In genomic region chr9:14824840-14825239, GRCm38 (mm10) we compare ENCODE assay signal across 26 mouse cellular contexts. TPM values are rescaled to one million over a fixed set of nuclear protein-coding genes. Genes with fewer than 3 reads are reported as not detected.
DNase-seq lines count a peak whose midpoint lies in the region; ATAC-seq and TF ChIP-seq lines count a peak whose summit lies in the region.
"Had no signal": no experiment of that assay in that cellular context is flagged by ENCODE, and none has a peak within 500 bp of the region (broad histone marks: within the 10 kb centered on the region; RNA-seq: fewer than 3 reads in every experiment).

No protein-coding gene starts in this region.

- no peak overlapping the region for H3K4me3 ChIP-seq in heart, adult 2 months
- H3K4me3 ChIP-seq in heart, embryonic 12.5 days: no peak overlapping the region
- H3K4me3 ChIP-seq in liver, postnatal 0 days (ENCODE audit: low read depth, low read length): no peak overlapping the region
- no peak overlapping the region for H3K4me3 ChIP-seq in liver, embryonic 11.5 days (ENCODE audit: low read depth, low read length)
- H3K4me3 ChIP-seq: forebrain, embryonic 13.5 days; heart, embryonic 10.5 days; hindbrain, embryonic 13.5 days; layer of hippocampus, adult 2 months; limb, embryonic 15.5 days had no signal

- no peak for TF ChIP-seq POLR2A in heart, adult 2 months (IDR thresholded peaks at IDR 0.05; ENCODE audit: insufficient read depth, low read depth, low read length)

- no peaks in the 10 kb centered on the region for H3K36me3 ChIP-seq in heart, adult 2 months (ENCODE audit: control insufficient read depth, insufficient read depth, low read length)
- H3K36me3 ChIP-seq in heart, embryonic 12.5 days: peaks cover 57% of the 10 kb centered on the region
- peaks cover 42% of the 10 kb centered on the region for H3K36me3 ChIP-seq in liver, postnatal 0 days (replicated peaks; ENCODE audit: insufficient read depth, low read length)
- peaks cover 32% of the 10 kb centered on the region for H3K36me3 ChIP-seq in liver, embryonic 11.5 days (ENCODE audit: control insufficient read depth, insufficient read depth, low read length)

- H3K27ac ChIP-seq in heart, adult 2 months: no peak overlapping the region
- H3K27ac ChIP-seq in heart, embryonic 12.5 days (ENCODE audit: poor library complexity, severe bottlenecking): no peak overlapping the region
- no peak overlapping the region for H3K27ac ChIP-seq in liver, postnatal 0 days (ENCODE audit: low read depth)
- no peak overlapping the region for H3K27ac ChIP-seq in liver, embryonic 11.5 days (ENCODE audit: low read depth, low read length)
- H3K27ac ChIP-seq: forebrain, embryonic 13.5 days; heart, embryonic 10.5 days; hindbrain, embryonic 13.5 days; layer of hippocampus, adult 2 months; limb, embryonic 15.5 days had no signal

- no peaks in the 10 kb centered on the region for H3K79me2 ChIP-seq in heart, adult 2 months (replicated peaks; ENCODE audit: control insufficient read depth, insufficient read depth, low read length)

- H3K4me1 ChIP-seq in heart, adult 2 months (ENCODE audit: control insufficient read depth, insufficient read depth, low read length): no peaks in the 10 kb centered on the region
- H3K4me1 ChIP-seq in heart, embryonic 12.5 days (replicated peaks): no peaks in the 10 kb centered on the region
- H3K4me1 ChIP-seq in liver, postnatal 0 days (ENCODE audit: insufficient read depth): no peaks in the 10 kb centered on the region
- no peaks in the 10 kb centered on the region for H3K4me1 ChIP-seq in liver, embryonic 11.5 days (replicated peaks; ENCODE audit: control insufficient read depth, insufficient read depth, low read length)
- H3K4me1 ChIP-seq: forebrain, embryonic 13.5 days; heart, embryonic 10.5 days; hindbrain, embryonic 13.5 days; limb, embryonic 15.5 days had no signal

- intact Hi-C loops in heart, adult 2 months (cut with DNase I): loop anchor here (5.0 kb wide), 1 partner anchor 192 kb away; no protein-coding TSS in a partner anchor

- DNase-seq in heart, adult 2 months: no peak
- DNase-seq in liver, postnatal 0 days: no peak
- no peak for DNase-seq in liver, embryonic 11.5 days (ENCODE audit: low spot score)
- DNase-seq in thymus, postnatal 14 days: peak; percentile 15
- DNase-seq in thymus, postnatal 10 days (ENCODE audit: low spot score in 2 of 2): no peak
- DNase-seq in cerebellum, adult 11 months: no peak
- DNase-seq: adrenal gland, adult 2 months; B cell, adult 2 months; cerebellum, adult 9-11 months; heart, postnatal 10 days; kidney, adult 2 months; kidney, postnatal 14 days; layer of hippocampus, postnatal 36 days; lung, postnatal 10 days; right cerebral cortex, postnatal 25 days had no signal

- no peak for TF ChIP-seq EP300 in heart, adult 2 months (IDR thresholded peaks at IDR 0.05; ENCODE audit: insufficient read depth, low read depth, low read length)
- no peak for TF ChIP-seq EP300 in liver, postnatal 0 days (IDR thresholded peaks at IDR 0.05; ENCODE audit: low read depth)

- WGBS in heart, adult 2 months: 88% methylated on average over 5 of the region's 5 CpGs
- WGBS in heart, embryonic 12.5 days: 86% methylated on average over 5 of the region's 5 CpGs
- WGBS in liver, postnatal 0 days (ENCODE audit: insufficient replicate concordance): 89% methylated on average over 5 of the region's 5 CpGs
- WGBS in liver, embryonic 11.5 days: 93% methylated on average over 5 of the region's 5 CpGs

- ATAC-seq in heart, embryonic 12.5 days (ENCODE audit: insufficient number of reproducible peaks, low FRiP score): no peak
- no peak for ATAC-seq in liver, postnatal 0 days
- ATAC-seq in liver, embryonic 11.5 days (replicated peaks; ENCODE audit: low FRiP score): no peak
- ATAC-seq: forebrain, embryonic 13.5 days had no signal

- H3K4me2 ChIP-seq in heart, embryonic 12.5 days: no peak overlapping the region
- no peak overlapping the region for H3K4me2 ChIP-seq in liver, postnatal 0 days (ENCODE audit: low read depth, low read length)
- no peak overlapping the region for H3K4me2 ChIP-seq in liver, embryonic 11.5 days
- H3K4me2 ChIP-seq: forebrain, embryonic 13.5 days; hindbrain, embryonic 13.5 days; limb, embryonic 15.5 days had no signal

- TF ChIP-seq CTCF in heart, adult 2 months (IDR thresholded peaks at IDR 0.05): peak; percentile 17; the same call in 1 of the 2 replicates
- TF ChIP-seq CTCF in liver, postnatal 0 days (IDR thresholded peaks at IDR 0.05; ENCODE audit: low read depth): 0 out of 2 replicates have a peak, but pooled peaks have one; percentile 8

- H3K27me3 ChIP-seq in heart, adult 2 months (ENCODE audit: control insufficient read depth, insufficient read depth, low read length): no peaks in the 10 kb centered on the region
- H3K27me3 ChIP-seq in heart, embryonic 12.5 days (replicated peaks): no peaks in the 10 kb centered on the region
- no peaks in the 10 kb centered on the region for H3K27me3 ChIP-seq in liver, postnatal 0 days (ENCODE audit: insufficient read depth, low read length)
- no peaks in the 10 kb centered on the region for H3K27me3 ChIP-seq in liver, embryonic 11.5 days (replicated peaks; ENCODE audit: control insufficient read depth, insufficient read depth, low read length)
- H3K27me3 ChIP-seq: forebrain, embryonic 13.5 days; hindbrain, embryonic 13.5 days; limb, embryonic 15.5 days had no signal

- H3K9ac ChIP-seq in heart, adult 2 months (ENCODE audit: low read depth, low read length): no peak overlapping the region
- no peak overlapping the region for H3K9ac ChIP-seq in heart, embryonic 12.5 days
- H3K9ac ChIP-seq in liver, postnatal 0 days (replicated peaks): no peak overlapping the region
- no peak overlapping the region for H3K9ac ChIP-seq in liver, embryonic 11.5 days (ENCODE audit: low read depth, low read length)
- H3K9ac ChIP-seq: forebrain, embryonic 13.5 days; hindbrain, embryonic 13.5 days; limb, embryonic 15.5 days had no signal

- H3K9me3 ChIP-seq in heart, embryonic 12.5 days (replicated peaks): no peaks in the 10 kb centered on the region
- H3K9me3 ChIP-seq in liver, postnatal 0 days (ENCODE audit: low read length): no peaks in the 10 kb centered on the region
- no peaks in the 10 kb centered on the region for H3K9me3 ChIP-seq in liver, embryonic 11.5 days (ENCODE audit: control insufficient read depth, low read length)
- H3K9me3 ChIP-seq: forebrain, embryonic 13.5 days; heart, embryonic 10.5 days; hindbrain, embryonic 13.5 days; limb, embryonic 15.5 days had no signal

RNA-seq across cellular contexts. Expression of gene Gpr83, which starts 35.2 kb away (rescaled TPM):
- not detected for total RNA-seq in heart, adult 2 months (2021)
- polyA plus RNA-seq in heart, adult 2 months (2012; rRNA removed): 0.14 and 0.15 TPM in 2 replicates
- not detected in 2 replicates for polyA plus RNA-seq in heart, embryonic 12.5 days (2016; fragmentation: Nextera tagmentation; extraction: Ambion mirVana)
- not detected in 2 replicates for polyA plus RNA-seq in liver, postnatal 0 days (2015; fragmentation: Nextera tagmentation; extraction: Ambion mirVana)
- polyA plus RNA-seq in liver, embryonic 11.5 days (2014; fragmentation: Nextera tagmentation; extraction: Ambion mirVana): not detected in 2 replicates
- total RNA-seq: adrenal gland, adult 2 months; megakaryocyte progenitor cell, adult 5-6 weeks had no signal
- polyA plus RNA-seq: heart, embryonic 10.5 days had no signal

RNA-seq across cellular contexts. Expression of gene Ankrd49, which starts 40.2 kb away (rescaled TPM):
- 1 to 10 TPM; 5.3 to 7.6 TPM for total RNA-seq in heart, adult 2 months (2021)
- 3.9 and 6.9 TPM in 2 replicates for polyA plus RNA-seq in heart, adult 2 months (2012; rRNA removed)
- 26.0 and 27.5 TPM in 2 replicates for polyA plus RNA-seq in heart, embryonic 12.5 days (2016; fragmentation: Nextera tagmentation; extraction: Ambion mirVana)
- polyA plus RNA-seq in liver, postnatal 0 days (2015; fragmentation: Nextera tagmentation; extraction: Ambion mirVana): 21.2 and 23.4 TPM in 2 replicates
- polyA plus RNA-seq in liver, embryonic 11.5 days (2014; fragmentation: Nextera tagmentation; extraction: Ambion mirVana): 65.1 and 67.8 TPM in 2 replicates

RNA-seq across cellular contexts. Expression of gene Mre11a, which starts 40.4 kb away (rescaled TPM):
- total RNA-seq in heart, adult 2 months (2021): 10 to 100 TPM in 1 of 2 experiments, 1 to 10 TPM in 1; 9.8 to 10.4 TPM
- 2.8 and 7.0 TPM in 2 replicates for polyA plus RNA-seq in heart, adult 2 months (2012; rRNA removed)
- 19.5 and 23.6 TPM in 2 replicates for polyA plus RNA-seq in heart, embryonic 12.5 days (2016; fragmentation: Nextera tagmentation; extraction: Ambion mirVana)
- 5.7 and 6.8 TPM in 2 replicates for polyA plus RNA-seq in liver, postnatal 0 days (2015; fragmentation: Nextera tagmentation; extraction: Ambion mirVana)
- 33.5 and 41.9 TPM in 2 replicates for polyA plus RNA-seq in liver, embryonic 11.5 days (2014; fragmentation: Nextera tagmentation; extraction: Ambion mirVana)

RNA-seq across cellular contexts. Expression of gene 1700012B09Rik, which starts 54.0 kb away (rescaled TPM):
- total RNA-seq in heart, adult 2 months (2021): not detected
- not detected in 2 replicates for polyA plus RNA-seq in heart, adult 2 months (2012; rRNA removed)
- polyA plus RNA-seq in heart, embryonic 12.5 days (2016; fragmentation: Nextera tagmentation; extraction: Ambion mirVana): not detected in 2 replicates
- polyA plus RNA-seq in liver, postnatal 0 days (2015; fragmentation: Nextera tagmentation; extraction: Ambion mirVana): not detected in 2 replicates
- not detected in 2 replicates for polyA plus RNA-seq in liver, embryonic 11.5 days (2014; fragmentation: Nextera tagmentation; extraction: Ambion mirVana)
- total RNA-seq: adrenal gland, adult 2 months; gastrocnemius, postnatal 4 days; heart, postnatal 10 days; layer of hippocampus, postnatal 36 days; neutrophil, adult 5-6 weeks had no signal
- polyA plus RNA-seq: adrenal gland, adult 2 months; heart, embryonic 10.5 days; kidney, adult 2 months; limb, embryonic 15.5 days; liver, embryonic 16.5 days; stomach, embryonic 16.5 days had no signal
